Mouse (Mus musculus) heart, adult 2 months (tissue): ENCODE data around the gene Nop56. TPM values are rescaled to one million over a fixed set of nuclear protein-coding genes. Genes with fewer than 3 reads are reported as not detected.
A peak's percentile ranks its signal among the peaks of the same experiment; 100 is the strongest.

ENCODE experiments used
- DNase-seq, 2 experiments: peaks; one replicate each; pipeline ENCODE4 v3.0.0; 2021
- H3K27ac ChIP-seq: fragments of 200-600 bp; 2 replicates; pipeline ENCODE4 v1.8.1; 2022
- H3K27me3 ChIP-seq: fragments of 200-500 bp; 2 replicates; pipeline ENCODE4 v1.6.1; 2012; ENCODE audit warnings: mild to moderate bottlenecking, low read length, inconsistent platforms, mixed read lengths; ENCODE audit not compliant: control insufficient read depth, insufficient read depth
- H3K36me3 ChIP-seq: fragments of 200-500 bp; 2 replicates; pipeline ENCODE4 v1.6.1; 2012; ENCODE audit warnings: low read length, inconsistent platforms; ENCODE audit not compliant: control insufficient read depth, insufficient read depth
- H3K4me1 ChIP-seq: fragments of 200-500 bp; 2 replicates; pipeline ENCODE4 v1.6.1; 2011; ENCODE audit warnings: low read length; ENCODE audit not compliant: control insufficient read depth, insufficient read depth
- H3K4me3 ChIP-seq: fragments of 200-600 bp; 2 replicates; pipeline ENCODE4 v1.8.1; 2022
- H3K79me2 ChIP-seq: fragments of 200-500 bp; replicated peaks from 2 replicates; pipeline ENCODE4 v1.6.1; 2012; ENCODE audit warnings: mild to moderate bottlenecking, inconsistent platforms, low read length, moderate library complexity, mixed read lengths; ENCODE audit not compliant: control insufficient read depth, insufficient read depth
- H3K9ac ChIP-seq: fragments of 200-500 bp; 2 replicates; pipeline ENCODE4 v1.6.1; 2012; ENCODE audit warnings: low read depth, mild to moderate bottlenecking, control low read depth, inconsistent platforms, low read length, mixed read lengths
- CTCF ChIP-seq: fragments of 200-600 bp; IDR thresholded peaks from 2 replicates; pipeline ENCODE4 v1.8.1; 2022; ENCODE audit warnings: antibody characterized with exemption, mild to moderate bottlenecking, moderate library complexity
- EP300 ChIP-seq: fragments of 200-500 bp; IDR thresholded peaks from 2 replicates; pipeline ENCODE4 v1.6.1; 2011; ENCODE audit warnings: low read depth, low read length, control low read depth; ENCODE audit not compliant: insufficient read depth
- POLR2A ChIP-seq: fragments of 200-500 bp; IDR thresholded peaks from 2 replicates; pipeline ENCODE4 v1.6.1; 2011; ENCODE audit warnings: mild to moderate bottlenecking, low read depth, low read length, control low read depth; ENCODE audit not compliant: insufficient read depth
- WGBS: fragments of 180-500 bp; shearing (Covaris S2); methylation state at CpG from one replicate; pipeline ENCODE4 v1.1.7; 2018; 5-methylcytosine and 5-hydroxymethylcytosine counted together
- intact Hi-C: fragments of 180-260 bp; cut with DNase I; formaldehyde crosslinking; loops from one replicate; pipeline ENCODE4 v1.15.1; 2025
- polyA plus RNA-seq: library from polyadenylated mRNA; depleted of rRNA; stranded (reverse); fragments of >200 nt; gene quantifications from 2 replicates; pipeline ENCODE4 v1.2.3, GENCODE M21; 2012
- total RNA-seq, 2 experiments: library from RNA; stranded (reverse); gene quantifications; 2 replicates each; pipeline ENCODE4 v1.2.3; 2021

The Nop56 gene
- total and polyA plus RNA-seq, 3 experiments = 27.2 to 29.7 (median 28.7) TPM

DNA sequence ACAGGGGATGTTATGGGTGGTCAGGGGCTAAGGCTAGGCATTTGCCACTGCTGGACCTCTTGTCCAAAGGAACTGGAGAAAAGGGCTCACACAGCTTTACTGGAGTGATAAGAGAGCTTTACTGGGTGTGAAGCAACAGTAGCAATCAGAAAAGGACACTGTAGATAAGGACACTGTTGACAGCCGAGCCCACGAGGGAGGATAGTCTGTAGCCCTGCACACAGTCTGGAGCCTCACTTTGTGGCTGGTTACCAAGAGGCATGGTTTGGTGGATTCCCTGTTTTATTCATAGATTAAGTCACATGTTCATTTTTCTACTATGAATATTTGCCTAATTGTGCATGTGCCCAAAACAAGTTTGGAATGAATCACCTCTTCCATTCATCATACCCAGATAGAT, 11.8 kb upstream of the Nop56 start:
- Histone ChIP-seq H3K27me3 (no peaks in the 10 kb centered on the region), H3K4me1 (no peaks in the 10 kb centered on the region), H3K4me3 (no peak overlapping the region), H3K79me2 (no peaks in the 10 kb centered on the region), H3K27ac (no peak overlapping the region), H3K9ac (no peak overlapping the region), H3K36me3 (no peaks in the 10 kb centered on the region)
- no peak for TF ChIP-seq EP300
- TF ChIP-seq CTCF = no peak
- TF ChIP-seq POLR2A = no peak
- intact Hi-C loops = no loop called here
- DNase-seq = no peak
- WGBS = 14% methylated on average over 2 of the region's 2 CpGs

DNA sequence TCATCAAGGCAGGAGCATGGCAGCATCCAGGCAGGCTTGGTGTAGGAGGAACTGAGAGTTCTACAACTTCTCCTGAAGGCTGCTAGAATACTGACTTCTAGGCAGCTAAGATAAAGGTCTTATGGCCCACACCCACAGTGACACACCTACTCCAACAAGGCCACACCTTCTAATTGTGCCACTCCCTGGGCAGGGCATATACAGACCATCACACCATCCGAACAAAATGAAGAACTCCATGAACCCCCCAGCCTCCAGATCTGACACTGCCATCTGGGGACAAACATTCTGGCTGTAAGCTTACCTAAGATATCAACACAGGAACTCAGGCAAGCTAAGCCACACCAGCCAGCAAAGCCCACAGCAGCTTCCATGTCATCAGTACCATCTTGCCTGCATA, 8.7 kb upstream of the Nop56 start:
- H3K27ac ChIP-seq = no peak overlapping the region
- H3K4me3 ChIP-seq = no peak overlapping the region
- no peaks in the 10 kb centered on the region for H3K27me3 ChIP-seq
- TF ChIP-seq EP300 = no peak
- no peak for TF ChIP-seq CTCF
- no peak for TF ChIP-seq POLR2A
- H3K79me2 ChIP-seq = no peaks in the 10 kb centered on the region
- no peaks in the 10 kb centered on the region for H3K36me3 ChIP-seq
- no peak for DNase-seq
- no peak overlapping the region for H3K9ac ChIP-seq
- WGBS = 89% methylated on average over 1 of the region's 1 CpGs
- no peaks in the 10 kb centered on the region for H3K4me1 ChIP-seq
- intact Hi-C loops = no loop called here

DNA sequence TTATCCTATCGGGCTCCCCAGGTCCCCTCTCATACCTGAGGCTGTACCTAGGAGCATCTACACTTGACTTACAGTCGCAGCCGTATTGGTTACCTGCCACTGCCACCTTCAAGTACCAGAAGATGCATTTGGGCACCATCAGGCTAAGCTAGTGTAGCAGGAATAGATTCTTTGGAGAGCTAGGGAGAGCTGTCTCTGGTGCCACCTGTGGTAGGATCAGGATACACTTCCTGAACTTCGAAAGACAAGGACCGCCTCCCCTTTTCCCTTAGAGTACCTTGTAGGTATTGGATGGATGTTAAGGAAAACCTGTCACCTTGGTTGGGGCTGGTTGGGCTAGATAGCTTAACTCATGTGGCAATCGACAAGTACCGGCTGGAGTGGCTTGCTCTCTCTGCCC, 6.2 kb upstream of the Nop56 start:
- no peak overlapping the region for H3K27ac ChIP-seq
- WGBS = 65% methylated on average over 7 of the region's 7 CpGs
- DNase-seq = no peak
- no peak overlapping the region for H3K4me3 ChIP-seq
- H3K79me2 ChIP-seq = no peaks in the 10 kb centered on the region
- H3K4me1 ChIP-seq = no peaks in the 10 kb centered on the region
- TF ChIP-seq CTCF = peak; percentile 37
- no peak for TF ChIP-seq POLR2A
- TF ChIP-seq EP300 = no peak
- H3K9ac ChIP-seq = no peak overlapping the region
- intact Hi-C loops = no loop called here
- 0 out of 2 replicates have a peak, but pooled peaks cover under 1% of the 10 kb centered on the region for H3K36me3 ChIP-seq
- no peaks in the 10 kb centered on the region for H3K27me3 ChIP-seq

DNA sequence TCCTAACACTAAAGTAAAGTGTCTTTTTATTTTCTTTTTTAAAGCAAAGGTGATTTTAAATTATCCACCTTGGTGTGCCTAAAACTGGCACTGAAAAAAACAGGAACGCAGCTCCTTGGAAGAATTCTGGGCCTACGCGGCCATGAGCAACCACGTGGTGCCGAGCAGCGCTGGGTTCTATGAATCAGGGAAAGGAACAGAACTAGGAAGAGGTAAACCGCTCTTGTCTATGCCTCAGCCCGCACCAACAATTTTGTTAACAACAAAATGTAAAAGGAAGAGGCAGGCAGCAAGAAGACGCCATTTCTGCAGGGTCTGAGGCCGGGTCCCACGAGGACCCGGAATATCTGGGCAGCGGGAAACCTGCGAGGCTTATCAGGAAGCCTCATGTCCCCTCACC, 498 bp upstream of the Nop56 start:
- intact Hi-C loops = loop anchor here (1.0 to 5.0 kb wide), 3 partner anchors 11 to 96 kb away; partner anchors contain the start of genes Ebf4, Idh3b and Snrpb
- H3K27ac ChIP-seq = peak overlapping the region; percentile 91
- peaks cover 2% of the 10 kb centered on the region for H3K4me1 ChIP-seq
- no peak for DNase-seq
- H3K4me3 ChIP-seq = peak overlapping the region; percentile 97
- no peaks in the 10 kb centered on the region for H3K27me3 ChIP-seq
- TF ChIP-seq CTCF = no peak
- no peak for TF ChIP-seq POLR2A
- no peak for TF ChIP-seq EP300
- H3K36me3 ChIP-seq = 0 out of 2 replicates have a peak, but pooled peaks cover 2% of the 10 kb centered on the region
- H3K9ac ChIP-seq = peak overlapping the region; percentile 70
- under 1% methylated on average over 14 of the region's 14 CpGs for WGBS
- H3K79me2 ChIP-seq = peaks cover 1% of the 10 kb centered on the region; the same call in 1 of the 2 replicates

DNA sequence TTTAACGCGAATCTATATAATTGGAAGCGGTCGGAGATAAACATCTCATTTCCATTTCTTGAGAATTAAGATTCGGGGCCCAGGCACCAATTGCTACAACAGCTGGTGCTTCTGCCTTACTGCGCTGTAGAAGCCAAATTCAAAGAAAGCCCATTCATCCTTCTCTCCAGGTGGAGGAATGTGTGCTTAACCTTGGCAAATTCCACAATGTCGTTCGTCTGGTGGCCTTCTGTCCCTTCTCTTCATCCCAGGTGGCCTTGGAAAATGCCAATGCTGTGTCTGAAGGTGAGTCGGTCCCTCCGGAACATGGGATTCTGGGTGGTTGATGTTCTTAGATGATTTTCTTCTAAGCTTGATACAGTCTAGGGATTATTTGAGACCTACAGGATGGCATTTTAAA, 632 bp downstream of the Nop56 start:
- intact Hi-C loops = loop anchor here (1.0 to 5.0 kb wide), 3 partner anchors 9 to 98 kb away; partner anchors contain the start of genes Ebf4, Idh3b and Snrpb

DNA sequence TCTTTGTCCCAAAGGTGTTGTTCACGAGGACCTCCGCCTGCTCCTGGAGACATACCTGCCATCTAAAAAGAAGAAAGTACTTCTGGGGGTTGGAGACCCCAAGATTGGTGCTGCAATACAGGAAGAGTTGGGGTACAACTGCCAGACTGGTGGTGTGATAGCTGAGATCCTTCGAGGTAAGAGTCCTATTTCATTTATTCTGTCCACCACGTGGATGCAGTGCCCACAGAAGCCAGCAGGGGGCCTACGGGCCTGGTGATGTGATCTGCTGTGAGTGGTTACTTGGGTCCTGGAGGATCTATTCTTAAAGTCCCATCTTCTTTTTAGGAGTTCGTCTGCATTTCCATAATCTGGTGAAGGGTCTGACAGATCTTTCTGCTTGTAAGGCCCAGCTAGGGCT, 1.4 kb downstream of the Nop56 start:
- no peak overlapping the region for H3K9ac ChIP-seq

More for the DNA sequence above, 632 bp downstream of the Nop56 start:
- Histone ChIP-seq H3K9ac (peak overlapping the region; percentile 52), H3K4me1 (peaks cover 2% of the 10 kb centered on the region), H3K4me3 (peak overlapping the region; percentile 97), H3K27ac (no peak overlapping the region; the same call in 1 of the 2 replicates), H3K79me2 (peaks cover 1% of the 10 kb centered on the region; the same call in 1 of the 2 replicates), H3K36me3 (0 out of 2 replicates have a peak, but pooled peaks cover 2% of the 10 kb centered on the region), H3K27me3 (no peaks in the 10 kb centered on the region)
- TF ChIP-seq CTCF (no peak), POLR2A (no peak), EP300 (no peak)
- 3% methylated on average over 10 of the region's 10 CpGs for WGBS
- no peak for DNase-seq

More for the DNA sequence above, 1.4 kb downstream of the Nop56 start:
- no peaks in the 10 kb centered on the region for H3K27me3 ChIP-seq
- H3K27ac ChIP-seq = no peak overlapping the region
- TF ChIP-seq CTCF = peak; percentile 67
- TF ChIP-seq POLR2A = no peak
- DNase-seq = peak in 1 of 2 experiments; percentile 45
- no peak overlapping the region for H3K4me3 ChIP-seq
- 0 out of 2 replicates have a peak, but pooled peaks cover 2% of the 10 kb centered on the region for H3K36me3 ChIP-seq
- intact Hi-C loops = no loop called here
- H3K79me2 ChIP-seq = peaks cover 1% of the 10 kb centered on the region; the same call in 1 of the 2 replicates
- WGBS = 60% methylated on average over 6 of the region's 6 CpGs
- H3K4me1 ChIP-seq = peaks cover 2% of the 10 kb centered on the region
